Mouse (Mus musculus): ENCODE measurements around the gene Prelp.

GRCm38 (mm10) chr1:133908659-133909575 lies 12.3 kb downstream of the Prelp start:
- TF ChIP-seq POLR2A (IDR thresholded peaks at IDR 0.05; ENCODE audit: control insufficient read depth, extremely low read depth, insufficient read depth, low read length, poor library complexity) (no peak), CTCF (IDR thresholded peaks at IDR 0.05; ENCODE audit: borderline replicate concordance, control insufficient read depth, extremely low read depth, insufficient read depth, low read length, poor library complexity) (no peak)
